23 mouse cellular contexts compared by ENCODE assay signal in the genomic region with DNA sequence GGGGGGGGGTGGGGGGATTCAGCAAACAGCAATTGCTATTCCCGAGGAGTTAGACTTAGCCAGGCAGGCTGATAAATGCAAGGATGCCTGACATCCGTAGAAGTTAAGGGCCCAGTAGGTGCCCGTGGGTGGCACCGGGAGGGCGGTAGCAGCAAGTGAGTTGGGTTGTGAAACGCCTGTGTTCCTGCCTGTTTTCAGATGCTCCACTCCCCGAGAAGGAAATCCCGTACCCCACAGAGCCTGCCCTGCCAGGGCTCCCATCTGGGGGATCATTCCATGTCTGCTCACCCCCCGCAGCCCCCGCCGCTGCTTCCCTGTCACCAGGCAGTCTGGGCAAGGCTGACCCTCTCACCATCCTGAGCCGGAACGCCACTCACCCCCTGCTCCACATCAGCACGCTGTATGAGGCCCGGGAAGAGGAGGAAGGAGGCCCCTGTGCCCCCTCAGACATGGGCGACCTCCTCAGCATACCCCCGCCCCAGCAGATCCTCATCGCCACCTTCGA. TPM values are rescaled to one million over a fixed set of nuclear protein-coding genes. Genes with fewer than 3 reads are reported as not detected.
DNase-seq lines count a peak whose midpoint lies in the region; ATAC-seq and TF ChIP-seq lines count a peak whose summit lies in the region.
"Had no signal": no experiment of that assay in that cellular context is flagged by ENCODE, and none has a peak within 500 bp of the region (broad histone marks: within the 10 kb centered on the region; RNA-seq: fewer than 3 reads in every experiment).

No protein-coding gene starts in this region.

- ATAC-seq in cerebellum, adult (ENCODE audit: insufficient number of reproducible peaks, low FRiP score, low TSS enrichment) = no peak
- ATAC-seq in forebrain, postnatal 0 days = no peak
- ATAC-seq: forebrain, embryonic 15.5 days; Patski had no signal

- H3K9ac ChIP-seq in forebrain, postnatal 0 days = no peak overlapping the region
- H3K9ac ChIP-seq: forebrain, embryonic 15.5 days; hindbrain, embryonic 15.5 days had no signal

- H3K4me2 ChIP-seq in forebrain, postnatal 0 days (ENCODE audit: low read depth) = no peak overlapping the region
- H3K4me2 ChIP-seq: forebrain, embryonic 15.5 days; hindbrain, embryonic 15.5 days had no signal

- H3K4me1 ChIP-seq in E14TG2a.4 (replicated peaks; ENCODE audit: low read depth, low read length) = peaks cover 45% of the 10 kb centered on the region
- no peaks in the 10 kb centered on the region for H3K4me1 ChIP-seq in forebrain, postnatal 0 days (ENCODE audit: insufficient read depth)

- H3K27ac ChIP-seq in forebrain, postnatal 0 days (ENCODE audit: low read depth, low read length) = no peak overlapping the region
- H3K27ac ChIP-seq: forebrain, embryonic 15.5 days; hindbrain, embryonic 15.5 days had no signal

- peak; percentile 11 for DNase-seq in cerebellum, adult 8-10 months
- DNase-seq in kidney, adult 9 months = peak; percentile 1
- DNase-seq in kidney, postnatal 4 days = no peak
- DNase-seq in cerebellum, postnatal 14 days = peak; percentile 9 to 11
- DNase-seq in spleen, adult 12 weeks (ENCODE audit: low spot score) = no peak
- no peak for DNase-seq in forebrain, postnatal 0 days
- DNase-seq: adrenal gland, postnatal 36 days; embryo, embryonic 11 days; gastrocnemius, postnatal 10 days; heart, postnatal 4 days; kidney, postnatal 36 days; lung, postnatal 4 days; spleen, adult 18-20 months had no signal

- WGBS in forebrain, postnatal 0 days = 88% methylated on average over 19 of the region's 19 CpGs

- peaks cover 97% of the 10 kb centered on the region for H3K27me3 ChIP-seq in E14TG2a.4 (ENCODE audit: insufficient read depth, low read length)
- H3K27me3 ChIP-seq in forebrain, postnatal 0 days (ENCODE audit: insufficient read depth, low read length) = no peaks in the 10 kb centered on the region

- H3K9me3 ChIP-seq in E14TG2a.4 (ENCODE audit: low read length) = no peaks in the 10 kb centered on the region
- no peaks in the 10 kb centered on the region for H3K9me3 ChIP-seq in forebrain, postnatal 0 days (ENCODE audit: low read length)
- H3K9me3 ChIP-seq: forebrain, embryonic 15.5 days; hindbrain, embryonic 15.5 days had no signal

- peak overlapping the region; percentile 67 for H3K4me3 ChIP-seq in E14TG2a.4 (replicated peaks; ENCODE audit: low read length)
- no peak overlapping the region for H3K4me3 ChIP-seq in forebrain, postnatal 0 days (ENCODE audit: low read depth, low read length)
- H3K4me3 ChIP-seq: forebrain, embryonic 15.5 days; hindbrain, embryonic 15.5 days had no signal

- H3K36me3 ChIP-seq in E14TG2a.4 (ENCODE audit: insufficient read depth, low read length) = no peaks in the 10 kb centered on the region
- peaks cover 28% of the 10 kb centered on the region for H3K36me3 ChIP-seq in forebrain, postnatal 0 days (ENCODE audit: insufficient read depth)
- H3K36me3 ChIP-seq: G1E; hindbrain, embryonic 15.5 days had no signal

- no peak for TF ChIP-seq CTCF in E14TG2a.4 (conservative IDR thresholded peaks at IDR 0.05; ENCODE audit: low read length)
- TF ChIP-seq CTCF in forebrain, postnatal 0 days (IDR thresholded peaks at IDR 0.05; ENCODE audit: low read depth) = no peak

RNA-seq across cellular contexts. Expression of a gene that starts 5.5 kb away (rescaled TPM):
- 33.5 and 35.0 TPM in 2 replicates for total RNA-seq in forebrain, postnatal 0 days (2014; rRNA removed)
- polyA plus RNA-seq in forebrain, postnatal 0 days (2015; fragmentation: Nextera tagmentation; extraction: Ambion mirVana) = 17.1 and 21.9 TPM in 2 replicates

RNA-seq across cellular contexts. Expression of a gene that starts 9.9 kb away (rescaled TPM):
- total RNA-seq in forebrain, postnatal 0 days (2014; rRNA removed) = 8.1 and 10.7 TPM in 2 replicates
- 4.1 and 6.3 TPM in 2 replicates for polyA plus RNA-seq in forebrain, postnatal 0 days (2015; fragmentation: Nextera tagmentation; extraction: Ambion mirVana)
- total RNA-seq: granulocyte monocyte progenitor cell, adult 5-6 weeks; liver, adult 2 months; neutrophil, adult 5-6 weeks had no signal
- polyA plus RNA-seq: liver, adult 2 months; liver, embryonic 16.5 days had no signal

RNA-seq across cellular contexts. Expression of a gene that starts 19.5 kb away (rescaled TPM):
- total RNA-seq in forebrain, postnatal 0 days (2014; rRNA removed) = 45.9 and 47.9 TPM in 2 replicates
- polyA plus RNA-seq in forebrain, postnatal 0 days (2015; fragmentation: Nextera tagmentation; extraction: Ambion mirVana) = 19.6 and 20.7 TPM in 2 replicates

RNA-seq across cellular contexts. Expression of a gene that starts 53.5 kb away (rescaled TPM):
- 24.6 and 42.4 TPM in 2 replicates for total RNA-seq in forebrain, postnatal 0 days (2014; rRNA removed)
- 7.4 and 8.8 TPM in 2 replicates for polyA plus RNA-seq in forebrain, postnatal 0 days (2015; fragmentation: Nextera tagmentation; extraction: Ambion mirVana)

RNA-seq across cellular contexts. Expression of a gene that starts 59.1 kb away (rescaled TPM):
- 33.1 and 44.3 TPM in 2 replicates for total RNA-seq in forebrain, postnatal 0 days (2014; rRNA removed)
- 27.9 and 30.1 TPM in 2 replicates for polyA plus RNA-seq in forebrain, postnatal 0 days (2015; fragmentation: Nextera tagmentation; extraction: Ambion mirVana)

Comparison
In these comparisons a context has a peak if more than half of its experiments do, and no peak if none do; other contexts are left out.
1. DNase-seq: peak in cerebellum, adult 8-10 months (single experiment), kidney, adult 9 months (single experiment) and cerebellum, postnatal 14 days (2 of 2); none in kidney, postnatal 4 days (0 of 2), spleen, adult 12 weeks (single experiment) and forebrain, postnatal 0 days (single experiment).